Mouse (Mus musculus) stomach, embryonic 16.5 days (tissue): ENCODE data around the gene Bnc1. TPM values are rescaled to one million over a fixed set of nuclear protein-coding genes. Genes with fewer than 3 reads are reported as not detected.

ENCODE experiments used
- ATAC-seq: fragments of 200-750 bp; cut with Nextera tagmentation; 2 replicates; pipeline ENCODE4 v1.8.0; 2017; ENCODE audit warnings: moderate number of reproducible peaks, moderate TSS enrichment; ENCODE audit not compliant: insufficient read depth, low FRiP score
- H3K27ac ChIP-seq: fragments of 300-500 bp; sonication (generic); 2 replicates; pipeline ENCODE4 v1.5.1; 2014; ENCODE audit warnings: low read length
- H3K27me3 ChIP-seq: fragments of 300-500 bp; sonication (generic); 2 replicates; pipeline ENCODE4 v1.6.1; 2014; ENCODE audit warnings: low read length, control low read depth, mixed read lengths; ENCODE audit not compliant: control insufficient read depth, insufficient read depth
- H3K36me3 ChIP-seq: fragments of 300-500 bp; sonication (generic); 2 replicates; pipeline ENCODE4 v1.6.1; 2014; ENCODE audit warnings: low read length; ENCODE audit not compliant: control insufficient read depth, insufficient read depth
- H3K4me1 ChIP-seq: fragments of 300-500 bp; sonication (generic); 2 replicates; pipeline ENCODE4 v1.6.1; 2014; ENCODE audit warnings: low read length, control low read depth, mixed read lengths; ENCODE audit not compliant: control insufficient read depth, insufficient read depth
- H3K4me2 ChIP-seq: fragments of 300-500 bp; sonication (generic); 2 replicates; pipeline ENCODE4 v1.6.1; 2014; ENCODE audit warnings: low read depth, low read length, mixed read lengths
- H3K4me3 ChIP-seq: fragments of 300-500 bp; sonication (generic); replicated peaks from 2 replicates; pipeline ENCODE4 v1.5.1; 2014; ENCODE audit warnings: mild to moderate bottlenecking, low read length
- H3K9ac ChIP-seq: fragments of 300-500 bp; sonication (generic); 2 replicates; pipeline ENCODE4 v1.6.1; 2014; ENCODE audit warnings: low read length
- H3K9me3 ChIP-seq: fragments of 300-500 bp; sonication (generic); replicated peaks from 2 replicates; pipeline ENCODE4 v1.6.1; 2016; ENCODE audit warnings: low read length, control low read depth; ENCODE audit not compliant: control insufficient read depth
- WGBS: fragments of 180-500 bp; shearing (Covaris S2); extraction: QIAGEN DNeasy Blood & Tissue Kit; methylation state at CpG from one replicate; pipeline ENCODE4 v1.1.7; 2014; 5-methylcytosine and 5-hydroxymethylcytosine counted together
- polyA plus RNA-seq: library from polyadenylated mRNA; unstranded; fragments of >200 nt; fragmentation: Nextera tagmentation; extraction: Ambion mirVana; gene quantifications from 2 replicates; pipeline ENCODE4 v1.2.1, GENCODE M21; 2015

Bnc1 gene
- polyA plus RNA-seq, 1 experiment from 2014 or later: 3.2 TPM

GRCm38 (mm10) chr7:81932521-81933045 lies 59.5 kb downstream of the Bnc1 start:
- Histone ChIP-seq H3K36me3 (no peaks in the 10 kb centered on the region), H3K27me3 (peaks cover 7% of the 10 kb centered on the region; the same call in 1 of the 2 replicates), H3K4me2 (peak overlapping the region; percentile 58), H3K4me1 (peaks cover 7% of the 10 kb centered on the region; the same call in 1 of the 2 replicates), H3K9ac (peak overlapping the region; percentile 87; the same call in 1 of the 2 replicates), H3K27ac (no peak overlapping the region), H3K4me3 (peak overlapping the region; percentile 77), H3K9me3 (no peaks in the 10 kb centered on the region)
- WGBS: 32% methylated on average over 5 of the region's 5 CpGs
- ATAC-seq: no peak

- no peak for ATAC-seq
- peaks cover 7% of the 10 kb centered on the region; the same call in 1 of the 2 replicates for H3K4me1 ChIP-seq
- H3K9ac ChIP-seq: no peak overlapping the region
- no peaks in the 10 kb centered on the region for H3K27me3 ChIP-seq
- no peak overlapping the region for H3K4me2 ChIP-seq
- WGBS: 71% methylated on average over 7 of the region's 7 CpGs
- no peaks in the 10 kb centered on the region for H3K36me3 ChIP-seq
- H3K27ac ChIP-seq: no peak overlapping the region
- H3K4me3 ChIP-seq: no peak overlapping the region
- no peaks in the 10 kb centered on the region for H3K9me3 ChIP-seq
These were observed 63.1 kb downstream of the Bnc1 start for GRCm38 (mm10) chr7:81928998-81929397.

GRCm38 (mm10) chr7:81921379-81921952 lies 70.6 kb downstream of the Bnc1 start:
- Histone ChIP-seq H3K4me2 (no peak overlapping the region), H3K9me3 (no peaks in the 10 kb centered on the region), H3K27me3 (no peaks in the 10 kb centered on the region), H3K36me3 (no peaks in the 10 kb centered on the region), H3K27ac (no peak overlapping the region), H3K4me3 (no peak overlapping the region), H3K9ac (no peak overlapping the region), H3K4me1 (no peaks in the 10 kb centered on the region)
- ATAC-seq: no peak
- WGBS: 43% methylated on average over 1 of the region's 1 CpGs

GRCm38 (mm10) chr7:81920314-81920713 lies 71.8 kb downstream of the Bnc1 start:
- Histone ChIP-seq H3K36me3 (no peaks in the 10 kb centered on the region), H3K4me3 (no peak overlapping the region), H3K27ac (no peak overlapping the region), H3K9me3 (no peaks in the 10 kb centered on the region), H3K27me3 (no peaks in the 10 kb centered on the region), H3K4me1 (no peaks in the 10 kb centered on the region), H3K4me2 (no peak overlapping the region), H3K9ac (no peak overlapping the region)
- WGBS: 67% methylated on average over 4 of the region's 4 CpGs
- peak; percentile 74; the same call in 1 of the 2 replicates for ATAC-seq

DNA sequence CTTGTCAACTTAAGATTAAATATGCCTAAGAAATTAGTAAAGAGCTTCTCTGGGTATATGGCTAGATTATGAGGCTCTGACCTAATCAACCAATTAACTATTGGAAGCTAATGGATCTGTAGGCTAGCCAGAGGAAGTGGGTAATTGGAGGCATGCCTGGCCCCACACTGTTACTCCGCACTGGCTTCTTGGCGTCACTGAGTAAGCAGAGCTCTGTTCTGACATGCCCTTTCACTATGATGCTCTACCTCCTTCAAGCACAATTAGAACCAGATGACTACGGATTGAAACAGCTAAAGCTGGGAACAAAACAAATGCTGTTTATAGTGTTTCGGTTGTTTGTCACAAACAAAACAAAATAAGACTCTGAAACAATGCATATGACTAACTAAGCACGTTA lies 73.8 kb downstream of the Bnc1 start:
- no peaks in the 10 kb centered on the region for H3K4me1 ChIP-seq
- WGBS: 66% methylated on average over 5 of the region's 5 CpGs
- H3K9ac ChIP-seq: no peak overlapping the region
- H3K4me2 ChIP-seq: no peak overlapping the region
- no peak for ATAC-seq
- H3K27me3 ChIP-seq: no peaks in the 10 kb centered on the region
- H3K36me3 ChIP-seq: no peaks in the 10 kb centered on the region
- no peaks in the 10 kb centered on the region for H3K9me3 ChIP-seq
- no peak overlapping the region for H3K4me3 ChIP-seq
- H3K27ac ChIP-seq: no peak overlapping the region

Other genes starting within 250 kb of the Bnc1 start
- gene Ramac, start 229.4 kb downstream of the Bnc1 start, polyA plus RNA-seq: 134 and 136 TPM in 2 replicates
- 50.9 and 55.5 TPM in 2 replicates for gene 3110040N11Rik, start 202.8 kb downstream of the Bnc1 start, polyA plus RNA-seq
- gene Btbd1, start 162.9 kb downstream of the Bnc1 start, polyA plus RNA-seq: 33.6 and 41.2 TPM in 2 replicates
- gene Gm10160, start 136.5 kb downstream of the Bnc1 start, polyA plus RNA-seq: not detected in 2 replicates
- gene Tm6sf1, start 133.3 kb downstream of the Bnc1 start, polyA plus RNA-seq: 9.1 and 15.2 TPM in 2 replicates
- gene Hdgfl3, start 57.8 kb downstream of the Bnc1 start, polyA plus RNA-seq: 6.9 and 8.9 TPM in 2 replicates
- gene Sh3gl3, start 181.5 kb upstream of the Bnc1 start, polyA plus RNA-seq: 6.5 and 7.3 TPM in 2 replicates